Mouse (Mus musculus) heart, postnatal 0 days (tissue): ENCODE results near the gene A4gnt. TPM values are rescaled to one million over a fixed set of nuclear protein-coding genes. Genes with fewer than 3 reads are reported as not detected.

Source experiments
- ATAC-seq: fragments of 200-750 bp; cut with Nextera tagmentation; 2 replicates; pipeline ENCODE4 v1.8.0; 2017; ENCODE audit warnings: low read depth, moderate number of reproducible peaks, moderate library complexity; ENCODE audit not compliant: insufficient read depth
- DNase-seq: peaks from one replicate; pipeline ENCODE4 v3.0.0-alpha.2; 2016; ENCODE audit warnings: low spot score
- H3K27ac ChIP-seq: fragments of 300-500 bp; sonication (generic); 2 replicates; pipeline ENCODE4 v1.5.1; 2014; ENCODE audit warnings: low read depth, mild to moderate bottlenecking
- H3K27me3 ChIP-seq: fragments of 300-500 bp; sonication (generic); 2 replicates; pipeline ENCODE4 v1.6.1; 2014; ENCODE audit warnings: low read length, mixed read lengths; ENCODE audit not compliant: control insufficient read depth, insufficient read depth
- H3K36me3 ChIP-seq: fragments of 300-500 bp; sonication (generic); replicated peaks from 2 replicates; pipeline ENCODE4 v1.6.1; 2014; ENCODE audit warnings: low read length, mixed read lengths; ENCODE audit not compliant: control insufficient read depth, insufficient read depth
- H3K4me1 ChIP-seq: fragments of 300-500 bp; sonication (generic); 2 replicates; pipeline ENCODE4 v1.6.1; 2014; ENCODE audit warnings: antibody characterized with exemption; ENCODE audit not compliant: control insufficient read depth, insufficient read depth
- H3K4me2 ChIP-seq: fragments of 300-500 bp; sonication (generic); 2 replicates; pipeline ENCODE4 v1.6.1; 2014; ENCODE audit warnings: low read depth, mild to moderate bottlenecking, low read length, moderate library complexity
- H3K4me3 ChIP-seq: fragments of 300-500 bp; sonication (generic); 2 replicates; pipeline ENCODE4 v1.5.1; 2014; ENCODE audit warnings: low read depth, low read length
- H3K9ac ChIP-seq: fragments of 300-500 bp; sonication (generic); replicated peaks from 2 replicates; pipeline ENCODE4 v1.6.1; 2014; ENCODE audit warnings: low read depth, low read length, mixed read lengths
- H3K9me3 ChIP-seq: fragments of 300-500 bp; sonication (generic); replicated peaks from 2 replicates; pipeline ENCODE4 v1.6.1; 2016; ENCODE audit warnings: low read length; ENCODE audit not compliant: control insufficient read depth
- CTCF ChIP-seq: IDR thresholded peaks from 2 replicates; pipeline ENCODE4 v1.5.1; 2016; ENCODE audit warnings: antibody characterized with exemption, control low read depth, low read depth
- EP300 ChIP-seq: IDR thresholded peaks from 2 replicates; pipeline ENCODE4 v1.6.1; 2016; ENCODE audit warnings: antibody characterized with exemption, low read depth
- WGBS: fragments of 180-500 bp; shearing (Covaris S2); extraction: QIAGEN DNeasy Blood & Tissue Kit; methylation state at CpG from one replicate; pipeline ENCODE4 v1.1.7; 2014; 5-methylcytosine and 5-hydroxymethylcytosine counted together
- polyA plus RNA-seq: library from polyadenylated mRNA; unstranded; fragments of >200 nt; fragmentation: Nextera tagmentation; extraction: Ambion mirVana; gene quantifications from 2 replicates; pipeline ENCODE4 v1.2.1, GENCODE M21; 2015
- total RNA-seq: library from RNA; depleted of rRNA; stranded (reverse); fragments of >200 nt; gene quantifications from 2 replicates; pipeline ENCODE4 v1.2.3, GENCODE M21; 2014; ENCODE audit warnings: low replicate concordance

A4gnt gene
- total and polyA plus RNA-seq, 2 experiments from 2014 or later: not detected

DNA sequence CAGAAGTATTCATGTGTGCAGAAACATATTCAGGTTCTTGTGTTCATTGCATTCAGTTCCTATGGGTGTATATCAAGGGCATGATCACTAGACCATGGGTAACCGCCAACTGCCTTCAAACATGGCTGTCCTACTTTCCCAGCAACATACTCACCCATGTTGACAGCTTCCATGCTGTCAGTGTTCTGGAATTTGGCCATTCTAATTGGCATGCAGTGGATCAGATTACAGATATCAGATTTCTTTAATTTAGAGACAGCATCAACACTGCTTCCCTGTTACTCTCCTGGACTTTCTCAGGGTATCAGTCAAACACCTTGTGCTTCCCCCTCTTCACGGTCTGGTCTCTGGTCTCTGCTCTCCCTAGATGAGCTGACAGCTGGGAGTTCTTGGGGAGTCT is 8.7 kb upstream of the A4gnt start:
- 60% methylated on average over 2 of the region's 2 CpGs for WGBS
- Histone ChIP-seq H3K4me3 (no peak overlapping the region), H3K27me3 (no peaks in the 10 kb centered on the region), H3K4me2 (no peak overlapping the region), H3K9ac (no peak overlapping the region), H3K9me3 (no peaks in the 10 kb centered on the region), H3K4me1 (no peaks in the 10 kb centered on the region), H3K27ac (no peak overlapping the region), H3K36me3 (no peaks in the 10 kb centered on the region)
- DNase-seq (no peak), ATAC-seq (no peak)
- TF ChIP-seq CTCF (no peak), EP300 (no peak)

DNA sequence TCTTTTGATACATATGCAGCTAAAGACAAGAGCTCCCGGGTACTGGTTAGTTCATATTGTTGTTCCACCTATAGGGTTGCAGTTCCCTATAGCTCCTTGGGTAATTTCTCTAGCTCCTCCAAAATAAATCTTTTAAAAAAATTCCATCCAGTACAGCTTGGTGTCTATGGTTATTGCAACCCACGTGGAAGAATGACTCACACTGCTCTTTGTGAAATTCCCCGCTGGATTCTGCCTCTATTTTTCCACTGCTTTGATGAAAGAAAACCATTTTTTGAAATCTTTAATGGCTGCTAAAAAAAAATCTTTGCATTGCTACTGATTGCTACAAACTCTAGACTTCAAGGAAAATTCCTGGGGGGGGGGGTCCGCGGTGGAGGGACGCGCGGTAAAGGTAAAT is 7.4 kb downstream of the A4gnt start:
- Histone ChIP-seq H3K27ac (no peak overlapping the region), H3K9ac (no peak overlapping the region), H3K4me2 (no peak overlapping the region), H3K9me3 (no peaks in the 10 kb centered on the region), H3K4me1 (no peaks in the 10 kb centered on the region), H3K4me3 (no peak overlapping the region), H3K36me3 (no peaks in the 10 kb centered on the region), H3K27me3 (no peaks in the 10 kb centered on the region)
- no peak for ATAC-seq
- 88% methylated on average over 8 of the region's 8 CpGs for WGBS
- no peak for DNase-seq
- TF ChIP-seq CTCF (no peak), EP300 (no peak)

DNA sequence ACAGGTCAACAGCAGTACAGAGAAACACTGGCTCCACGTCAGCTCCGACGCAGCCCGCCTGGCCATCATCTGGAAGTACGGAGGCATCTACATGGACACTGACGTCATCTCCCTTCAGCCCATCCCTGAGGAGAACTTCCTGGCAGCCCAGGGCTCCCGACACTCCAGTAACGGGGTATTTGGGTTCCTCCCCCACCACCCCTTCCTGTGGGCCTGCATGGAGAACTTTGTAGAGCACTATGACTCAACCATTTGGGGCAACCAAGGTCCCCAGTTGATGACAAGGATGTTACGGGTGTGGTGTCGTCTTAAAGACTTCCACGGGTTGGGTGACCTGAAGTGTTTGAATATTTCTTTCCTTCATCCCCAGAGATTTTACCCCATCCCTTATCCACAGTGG is 7.9 kb downstream of the A4gnt start:
- ATAC-seq (no peak), DNase-seq (no peak)
- H3K9ac ChIP-seq: no peak overlapping the region
- no peak overlapping the region for H3K27ac ChIP-seq
- H3K36me3 ChIP-seq: no peaks in the 10 kb centered on the region
- no peaks in the 10 kb centered on the region for H3K9me3 ChIP-seq
- 78% methylated on average over 11 of the region's 11 CpGs for WGBS
- H3K4me1 ChIP-seq: no peaks in the 10 kb centered on the region
- no peaks in the 10 kb centered on the region for H3K27me3 ChIP-seq
- no peak overlapping the region for H3K4me3 ChIP-seq
- no peak overlapping the region for H3K4me2 ChIP-seq
- TF ChIP-seq CTCF: no peak
- no peak for TF ChIP-seq EP300

DNA sequence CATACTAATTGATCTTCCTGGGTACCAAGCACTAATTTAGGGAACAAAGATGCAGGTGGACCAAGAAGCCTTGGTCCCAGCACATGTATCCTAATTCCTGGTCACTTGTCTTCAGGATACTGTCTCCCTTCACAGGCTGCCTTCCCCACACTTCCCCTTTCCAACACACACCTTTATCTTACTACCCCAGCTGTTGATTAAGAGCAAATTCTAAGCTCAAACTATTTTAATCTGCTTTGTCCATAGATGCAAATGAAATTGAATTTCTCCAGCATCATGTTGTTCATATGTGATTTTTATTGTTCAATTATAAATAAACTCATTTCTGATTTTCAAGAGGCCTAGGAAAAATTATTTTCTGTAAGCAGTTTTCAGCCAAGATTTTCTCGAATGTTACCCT is 9.7 kb downstream of the A4gnt start:
- no peaks in the 10 kb centered on the region for H3K9me3 ChIP-seq
- H3K27ac ChIP-seq: no peak overlapping the region
- no peak overlapping the region for H3K9ac ChIP-seq
- no peak for DNase-seq
- no peaks in the 10 kb centered on the region for H3K27me3 ChIP-seq
- H3K4me1 ChIP-seq: no peaks in the 10 kb centered on the region
- no peak overlapping the region for H3K4me2 ChIP-seq
- ATAC-seq: no peak
- TF ChIP-seq EP300: no peak
- TF ChIP-seq CTCF: no peak
- no peak overlapping the region for H3K4me3 ChIP-seq
- no peaks in the 10 kb centered on the region for H3K36me3 ChIP-seq
- WGBS: 70% methylated on average over 1 of the region's 1 CpGs

DNA sequence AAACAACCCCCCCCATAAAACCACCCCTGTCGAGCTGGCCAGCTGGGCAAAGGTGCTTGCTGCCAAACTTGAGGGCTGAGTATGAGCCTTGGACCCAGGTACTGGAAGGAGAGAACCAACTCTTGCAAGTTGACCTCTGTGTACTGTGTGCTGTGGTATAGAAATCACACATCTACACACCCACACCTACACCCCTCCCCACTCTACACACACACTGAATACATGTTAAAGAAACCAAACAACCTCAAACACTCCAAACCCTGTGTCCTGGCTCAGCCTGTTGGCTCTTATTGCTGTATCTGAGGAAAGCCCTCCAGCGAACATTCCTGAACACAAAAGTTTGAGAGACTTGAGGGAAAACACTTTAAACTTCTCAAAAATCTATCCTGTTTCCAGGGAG is 10.7 kb downstream of the A4gnt start:
- Histone ChIP-seq H3K9me3 (peaks cover 3% of the 10 kb centered on the region; the same call in 1 of the 2 replicates), H3K9ac (no peak overlapping the region), H3K4me2 (no peak overlapping the region), H3K36me3 (no peaks in the 10 kb centered on the region), H3K4me1 (no peaks in the 10 kb centered on the region), H3K27ac (no peak overlapping the region), H3K4me3 (no peak overlapping the region), H3K27me3 (no peaks in the 10 kb centered on the region)
- WGBS: 51% methylated on average over 2 of the region's 2 CpGs
- no peak for TF ChIP-seq CTCF
- no peak for TF ChIP-seq EP300
- DNase-seq (no peak), ATAC-seq (no peak)

DNA sequence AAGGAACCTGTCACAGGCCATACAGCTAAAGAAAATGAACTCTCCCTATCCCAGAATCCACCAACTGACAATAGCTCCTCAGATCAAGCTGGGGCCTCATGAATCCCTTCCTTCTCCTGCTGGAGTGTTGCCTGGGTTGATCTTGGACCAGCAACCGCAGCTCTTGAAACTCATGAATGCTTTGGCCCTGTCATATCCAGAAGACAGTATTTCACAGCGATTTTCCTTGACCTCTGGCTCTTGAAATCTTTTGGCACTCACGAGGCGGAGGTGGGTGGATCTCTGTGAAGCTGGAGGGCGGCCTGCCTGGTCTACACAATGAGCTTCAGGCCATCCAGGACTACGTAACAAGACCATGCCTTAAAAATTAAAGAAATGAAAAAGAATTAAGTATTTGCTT is 11.8 kb downstream of the A4gnt start:
- no peaks in the 10 kb centered on the region for H3K36me3 ChIP-seq
- H3K4me2 ChIP-seq: no peak overlapping the region
- no peaks in the 10 kb centered on the region for H3K27me3 ChIP-seq
- no peak overlapping the region for H3K4me3 ChIP-seq
- peaks cover 5% of the 10 kb centered on the region; the same call in 1 of the 2 replicates for H3K9me3 ChIP-seq
- H3K9ac ChIP-seq: no peak overlapping the region
- H3K27ac ChIP-seq: no peak overlapping the region
- TF ChIP-seq EP300 (no peak), CTCF (no peak)
- no peak for ATAC-seq
- H3K4me1 ChIP-seq: peaks cover 4% of the 10 kb centered on the region
- WGBS: 62% methylated on average over 6 of the region's 6 CpGs
- DNase-seq: no peak
